Mouse (Mus musculus): ENCODE results near the gene Col18a1.

DNA sequence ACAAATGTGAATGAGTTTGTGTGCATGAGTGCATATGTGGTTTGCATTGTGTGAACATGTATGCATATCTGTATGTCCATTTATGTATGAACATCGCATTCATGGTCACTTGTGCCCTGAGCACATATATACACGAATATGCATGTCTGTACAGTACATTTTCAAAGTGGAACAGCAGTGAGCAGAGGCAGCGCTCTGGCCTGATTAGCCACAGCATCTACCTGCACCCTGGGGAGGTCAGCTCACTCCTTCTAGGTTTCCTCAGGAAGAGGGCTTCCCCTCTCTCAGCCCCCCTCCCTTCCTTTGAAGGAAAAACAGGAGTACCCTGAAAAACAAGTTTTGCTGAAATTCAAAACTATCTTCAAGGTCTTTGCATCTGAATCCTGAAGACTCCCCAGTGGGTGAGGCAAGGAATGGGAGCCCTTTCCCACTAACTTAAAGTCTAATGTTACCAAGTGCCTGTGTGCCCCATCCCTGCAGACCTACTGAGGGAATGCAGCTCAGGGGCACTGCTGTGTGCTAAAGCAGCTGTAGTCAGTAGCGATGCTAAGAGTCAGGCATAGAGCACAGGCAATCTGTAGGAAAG is 2.9 kb downstream of the Col18a1 start:
- TF ChIP-seq CTCF (conservative IDR thresholded peaks at IDR 0.05; ENCODE audit: insufficient read depth, insufficient read length, low read depth, low read length) (no peak), POLR2A (IDR thresholded peaks at IDR 0.05; ENCODE audit: low read depth, low read length) (no peak)
